Mouse (Mus musculus) midbrain, embryonic 14.5 days (tissue): ENCODE measurements at regions not wholly inside any gene's neighbourhood (a gene's known extent, or its start where the extent isn't known, plus 50 kb on each side); places are given as distances from the start of the nearest gene placed in this dataset.

ENCODE experiments used
- ATAC-seq: fragments of 200-750 bp; cut with Nextera tagmentation; 2 replicates; pipeline ENCODE4 v1.8.0; 2017; ENCODE audit warnings: moderate number of reproducible peaks, moderate library complexity; ENCODE audit not compliant: low FRiP score, low TSS enrichment
- DNase-seq: peaks from one replicate; pipeline ENCODE4 v3.0.0-alpha.2; 2015
- H3K27ac ChIP-seq: fragments of 300-500 bp; sonication (generic); replicated peaks from 2 replicates; pipeline ENCODE4 v1.5.1; 2014; ENCODE audit warnings: mild to moderate bottlenecking, low read depth, low read length, moderate library complexity
- H3K27me3 ChIP-seq: fragments of 300-500 bp; sonication (generic); 2 replicates; pipeline ENCODE4 v1.6.1; 2014; ENCODE audit warnings: low read length, control low read depth, mixed read lengths; ENCODE audit not compliant: control insufficient read depth, insufficient read depth
- H3K36me3 ChIP-seq: fragments of 300-500 bp; sonication (generic); 2 replicates; pipeline ENCODE4 v1.6.1; 2014; ENCODE audit warnings: low read length, control low read depth; ENCODE audit not compliant: control insufficient read depth, insufficient read depth
- H3K4me1 ChIP-seq: fragments of 300-500 bp; sonication (generic); 2 replicates; pipeline ENCODE4 v1.6.1; 2014; ENCODE audit warnings: mild to moderate bottlenecking, antibody characterized with exemption, low read length, control low read depth; ENCODE audit not compliant: control insufficient read depth, insufficient read depth
- H3K4me2 ChIP-seq: fragments of 300-500 bp; sonication (generic); 2 replicates; pipeline ENCODE4 v1.6.1; 2014; ENCODE audit warnings: mild to moderate bottlenecking, low read length, moderate library complexity
- H3K4me3 ChIP-seq: fragments of 300-500 bp; sonication (generic); replicated peaks from 2 replicates; pipeline ENCODE4 v1.5.1; 2014; ENCODE audit warnings: low read depth, low read length
- H3K9ac ChIP-seq: fragments of 300-500 bp; sonication (generic); replicated peaks from 2 replicates; pipeline ENCODE4 v1.6.1; 2014; ENCODE audit warnings: mild to moderate bottlenecking, low read length, moderate library complexity
- H3K9me3 ChIP-seq: fragments of 300-500 bp; sonication (generic); 2 replicates; pipeline ENCODE4 v1.6.1; 2016; ENCODE audit warnings: low read length, control low read depth, mixed read lengths; ENCODE audit not compliant: control insufficient read depth
- WGBS: fragments of 180-500 bp; shearing (Covaris S2); extraction: QIAGEN DNeasy Blood & Tissue Kit; methylation state at CpG from one replicate; pipeline ENCODE4 v1.1.7; 2014; 5-methylcytosine and 5-hydroxymethylcytosine counted together

- DNase-seq (no peak), ATAC-seq (no peak)
- Histone ChIP-seq H3K4me2 (no peak overlapping the region), H3K4me3 (no peak overlapping the region), H3K27me3 (no peaks in the 10 kb centered on the region), H3K27ac (no peak overlapping the region), H3K9me3 (no peaks in the 10 kb centered on the region), H3K4me1 (no peaks in the 10 kb centered on the region), H3K9ac (no peak overlapping the region), H3K36me3 (no peaks in the 10 kb centered on the region)
- WGBS = 83% methylated on average over 5 of the region's 5 CpGs
Observed at GRCm38 (mm10) chr10:93397711-93398110, 55.5 kb upstream of the Lta4h start.

- no peak overlapping the region for H3K4me2 ChIP-seq
- H3K27me3 ChIP-seq = no peaks in the 10 kb centered on the region
- H3K9me3 ChIP-seq = no peaks in the 10 kb centered on the region
- no peak for ATAC-seq
- H3K4me3 ChIP-seq = no peak overlapping the region
- no peak overlapping the region for H3K27ac ChIP-seq
- no peaks in the 10 kb centered on the region for H3K36me3 ChIP-seq
- no peak for DNase-seq
- WGBS = 88% methylated on average over 11 of the region's 11 CpGs
- H3K4me1 ChIP-seq = no peaks in the 10 kb centered on the region
- H3K9ac ChIP-seq = no peak overlapping the region
Observed at GRCm38 (mm10) chr10:93398531-93399320, 54.5 kb upstream of the Lta4h start.

DNA sequence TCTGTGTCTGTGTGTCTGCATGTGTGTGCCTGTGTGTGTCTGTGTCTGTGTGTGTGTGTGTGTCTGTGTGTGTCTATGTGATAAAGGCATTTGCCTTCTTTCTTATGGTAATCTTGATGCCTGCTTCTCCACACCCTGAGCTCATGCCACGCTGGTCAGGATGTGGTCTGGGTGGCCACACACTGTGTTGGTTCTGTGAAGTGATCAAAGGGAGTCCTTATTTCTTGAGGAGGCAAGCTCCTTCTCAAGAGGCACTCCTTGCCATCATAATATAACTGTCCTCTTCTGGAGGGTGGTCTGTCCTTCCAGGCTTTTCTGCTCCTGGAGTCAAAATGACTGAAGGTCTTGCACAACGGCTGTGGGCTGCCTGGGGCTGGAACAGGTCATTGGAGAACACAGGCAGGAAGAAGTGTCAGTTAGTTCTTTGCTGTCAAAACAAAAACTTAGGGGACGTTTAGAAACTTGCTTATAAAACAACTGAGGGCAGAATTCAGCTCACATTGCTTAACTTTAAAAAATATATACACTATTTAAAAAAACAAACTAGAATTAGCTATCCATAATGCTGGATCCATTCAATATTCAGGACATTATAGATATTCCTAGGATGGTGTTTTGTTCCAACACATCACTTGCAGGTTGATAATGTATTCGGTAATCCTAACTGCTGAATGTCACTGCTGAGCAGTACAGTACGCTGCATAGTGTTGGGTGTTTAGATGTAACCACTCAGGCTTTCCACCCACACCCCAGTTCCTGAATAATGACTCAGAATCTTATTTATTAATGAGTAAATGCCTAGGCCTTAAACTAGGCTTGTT is 50.3 kb upstream of the Lta4h start:
- H3K27ac ChIP-seq = no peak overlapping the region
- H3K9ac ChIP-seq = no peak overlapping the region
- no peaks in the 10 kb centered on the region for H3K27me3 ChIP-seq
- H3K4me2 ChIP-seq = no peak overlapping the region
- no peaks in the 10 kb centered on the region for H3K36me3 ChIP-seq
- no peaks in the 10 kb centered on the region for H3K4me1 ChIP-seq
- 70% methylated on average over 5 of the region's 5 CpGs for WGBS
- no peak overlapping the region for H3K4me3 ChIP-seq
- no peaks in the 10 kb centered on the region for H3K9me3 ChIP-seq
- ATAC-seq (no peak), DNase-seq (no peak)
